19 mouse cellular contexts compared by ENCODE assay signal in the genomic region with DNA sequence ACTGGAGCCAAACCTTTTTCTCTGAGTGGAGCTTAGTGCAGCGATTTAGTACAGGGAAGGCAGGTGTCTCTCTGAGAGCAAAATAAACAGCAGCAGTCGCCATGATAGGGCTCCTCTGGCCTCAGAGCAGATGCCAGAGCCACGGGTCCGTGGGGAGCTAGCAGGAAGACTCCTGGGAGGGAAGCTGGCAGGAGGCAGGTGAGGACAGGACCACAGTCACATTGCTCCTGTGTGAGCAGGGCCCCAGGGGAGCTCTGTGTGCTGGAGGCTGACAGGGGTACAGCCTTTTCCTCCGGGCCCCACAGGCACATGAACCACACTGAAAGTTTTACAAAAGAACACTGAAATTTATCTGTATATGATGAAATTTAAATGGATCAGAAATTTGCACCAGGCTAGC.
"Had no signal": no experiment of that assay in that cellular context is flagged by ENCODE, and none has a peak within 500 bp of the region (broad histone marks: within the 10 kb centered on the region; RNA-seq: fewer than 3 reads in every experiment).

No protein-coding gene starts in this region.

- ATAC-seq: midbrain, embryonic 13.5 days; midbrain, embryonic 16.5 days had no signal

- H3K4me2 ChIP-seq: kidney, embryonic 15.5 days; liver, embryonic 13.5 days; midbrain, embryonic 13.5 days; neural tube, embryonic 13.5 days; stomach, embryonic 15.5 days had no signal

- H3K9me3 ChIP-seq: kidney, embryonic 15.5 days; liver, embryonic 13.5 days; midbrain, embryonic 10.5 days; midbrain, embryonic 13.5 days; neural tube, embryonic 13.5 days; stomach, embryonic 15.5 days had no signal

- H3K27me3 ChIP-seq: kidney, embryonic 15.5 days; liver, embryonic 13.5 days; megakaryocyte, embryonic 14.5 days; midbrain, embryonic 13.5 days; neural tube, embryonic 13.5 days; stomach, embryonic 15.5 days had no signal

- H3K27ac ChIP-seq: kidney, embryonic 15.5 days; left cerebral cortex, adult 2 months; liver, embryonic 13.5 days; macrophage; midbrain, embryonic 10.5 days; midbrain, embryonic 13.5 days; neural tube, embryonic 13.5 days; stomach, embryonic 15.5 days had no signal

- H3K9ac ChIP-seq: kidney, embryonic 15.5 days; liver, embryonic 13.5 days; midbrain, embryonic 13.5 days; neural tube, embryonic 13.5 days; stomach, embryonic 15.5 days had no signal

- H3K4me3 ChIP-seq: kidney, embryonic 15.5 days; left cerebral cortex, adult 2 months; liver, embryonic 13.5 days; megakaryocyte, embryonic 14.5 days; midbrain, embryonic 10.5 days; midbrain, embryonic 13.5 days; myocyte; neural tube, embryonic 13.5 days; stomach, embryonic 15.5 days had no signal

- H3K36me3 ChIP-seq: kidney, embryonic 15.5 days; liver, embryonic 13.5 days; midbrain, embryonic 10.5 days; midbrain, embryonic 13.5 days; neural tube, embryonic 13.5 days; stomach, embryonic 15.5 days had no signal

- DNase-seq: kidney, postnatal 10 days; kidney, postnatal 36 days; layer of hippocampus, postnatal 36 days; liver, embryonic 13.5 days; lung, adult 2 months; lung, postnatal 14 days; retina, postnatal 1 day; right cerebral cortex, postnatal 25 days; thymus, postnatal 25 days had no signal
